Mouse (Mus musculus) spleen, adult 2 months (tissue): Measurements from ENCODE around the gene Mansc4.

Source experiments
- CTCF ChIP-seq: fragments of 200-500 bp; IDR thresholded peaks from 2 replicates; pipeline ENCODE4 v1.5.1; 2011; ENCODE audit warnings: mild to moderate bottlenecking, inconsistent platforms; ENCODE audit not compliant: insufficient read depth, insufficient read length, insufficient replicate concordance; ENCODE audit errors: extremely low read depth
- POLR2A ChIP-seq: fragments of 200-500 bp; IDR thresholded peaks from 2 replicates; pipeline ENCODE4 v1.6.1; 2011; ENCODE audit warnings: low read depth, low read length, inconsistent platforms

GRCm38 (mm10) chr6:147090191-147090590 is 3.4 kb upstream of the Mansc4 start:
- no peak for TF ChIP-seq CTCF
- TF ChIP-seq POLR2A: no peak
